Mouse (Mus musculus) MN1 (cell line): ENCODE measurements around the gene Aff1.

Experiments used
- DNase-seq: peaks from one replicate; pipeline ENCODE4 v3.0.0-alpha.2; 2016; ENCODE audit warnings: low spot score

Gene Aff1

DNA sequence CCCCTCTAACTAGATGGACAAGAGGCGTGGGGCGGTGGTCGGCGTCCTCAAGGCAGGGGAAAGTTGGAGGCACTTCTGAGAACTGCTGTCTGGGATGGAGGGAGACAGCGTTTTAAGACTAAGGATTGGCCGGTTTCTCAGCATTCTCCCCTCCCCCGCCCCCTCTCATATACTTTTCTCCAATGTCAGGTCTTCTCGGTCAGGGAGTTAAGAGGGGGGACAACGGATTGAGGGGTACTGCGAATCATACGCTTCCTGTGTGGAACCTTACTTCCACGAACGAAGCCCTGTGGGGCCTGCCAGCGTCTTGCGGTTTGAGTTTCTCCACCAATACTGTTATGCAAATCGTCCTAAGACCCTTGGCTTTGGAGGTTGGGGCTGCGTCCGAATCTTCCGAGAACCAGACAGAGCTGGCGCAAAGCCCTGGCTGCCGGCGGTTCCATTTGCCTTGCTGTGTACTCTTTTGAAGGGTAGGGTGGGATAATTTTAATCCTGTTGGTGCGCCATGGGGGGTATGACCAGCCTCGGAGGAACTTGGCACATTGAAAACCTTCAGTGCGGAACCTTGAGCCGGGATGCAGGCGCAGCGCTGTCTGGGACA, 967 bp downstream of the Aff1 start:
- no peak for DNase-seq

DNA sequence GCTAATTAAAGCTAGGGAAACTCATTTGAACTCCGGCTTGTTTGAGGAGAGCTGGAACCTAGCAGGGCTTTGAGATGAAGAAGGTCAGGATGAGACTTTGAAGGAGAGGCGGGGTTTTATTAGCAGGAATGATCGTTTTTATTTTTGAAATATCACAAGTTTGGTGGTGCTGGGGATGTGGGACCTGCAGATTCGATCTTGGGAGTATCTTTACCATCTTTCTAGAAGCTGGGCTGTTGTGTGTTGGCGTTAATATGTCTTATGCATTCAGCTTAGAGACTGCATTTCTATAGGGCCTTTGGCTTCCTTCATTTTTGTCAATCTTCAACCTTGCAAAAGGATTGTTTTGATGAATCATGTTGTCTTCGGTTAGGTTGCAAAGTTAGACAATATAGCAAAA, 1.9 kb downstream of the Aff1 start:
- DNase-seq, result no peak

DNA sequence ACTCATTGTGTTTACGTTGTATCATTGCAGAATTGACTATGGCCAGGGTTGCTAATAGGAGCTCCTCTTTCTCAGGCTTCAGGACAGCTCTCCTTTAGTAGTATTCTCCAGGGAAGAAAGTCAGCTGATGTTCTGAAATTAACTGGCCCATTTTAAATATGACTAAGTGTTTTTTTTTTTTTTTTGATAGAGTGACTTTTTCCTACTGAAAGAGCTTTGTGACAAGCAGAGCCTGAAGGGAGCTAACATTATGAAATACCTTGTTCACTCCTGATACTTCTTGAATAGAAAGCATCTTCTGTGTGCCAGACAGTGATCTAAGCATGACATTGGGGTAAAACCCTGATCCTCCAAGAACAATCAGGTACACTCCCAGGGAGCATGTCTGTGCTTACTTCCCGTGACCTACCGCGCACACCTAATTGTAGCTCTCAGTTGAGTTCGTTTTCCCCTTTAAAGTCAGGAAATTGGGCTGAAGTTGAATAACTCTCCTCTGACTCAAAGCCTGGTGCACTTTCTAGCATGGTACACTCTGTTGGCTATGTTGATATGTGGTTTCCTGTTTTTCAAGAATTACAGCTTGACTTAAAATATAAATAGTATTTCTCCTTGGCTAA, 5.8 kb downstream of the Aff1 start:
- DNase-seq, result no peak

- no peak for DNase-seq
Observed at GRCm38 (mm10) chr5:103698577-103698976, 6.4 kb downstream of the Aff1 start.

DNA sequence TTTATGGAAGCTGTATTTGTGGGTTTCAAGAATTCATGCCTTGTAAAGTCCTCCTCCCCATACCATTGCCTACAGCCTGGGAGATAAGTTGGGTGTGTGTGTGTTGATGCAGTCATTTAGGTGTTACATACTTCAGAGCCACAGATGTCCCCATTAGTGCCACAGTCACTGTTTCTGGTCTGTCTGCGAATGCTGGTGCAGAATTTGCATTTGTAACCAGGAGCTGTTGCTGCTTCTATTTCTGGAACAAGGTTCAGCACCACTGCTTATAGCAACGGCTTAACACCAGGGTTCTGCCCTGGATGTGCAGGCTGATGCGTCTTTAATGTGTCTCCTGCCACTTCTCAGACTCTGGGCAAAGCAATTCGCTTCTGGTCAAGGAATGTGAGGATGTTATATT, 7.4 kb downstream of the Aff1 start:
- DNase-seq, result no peak

DNA sequence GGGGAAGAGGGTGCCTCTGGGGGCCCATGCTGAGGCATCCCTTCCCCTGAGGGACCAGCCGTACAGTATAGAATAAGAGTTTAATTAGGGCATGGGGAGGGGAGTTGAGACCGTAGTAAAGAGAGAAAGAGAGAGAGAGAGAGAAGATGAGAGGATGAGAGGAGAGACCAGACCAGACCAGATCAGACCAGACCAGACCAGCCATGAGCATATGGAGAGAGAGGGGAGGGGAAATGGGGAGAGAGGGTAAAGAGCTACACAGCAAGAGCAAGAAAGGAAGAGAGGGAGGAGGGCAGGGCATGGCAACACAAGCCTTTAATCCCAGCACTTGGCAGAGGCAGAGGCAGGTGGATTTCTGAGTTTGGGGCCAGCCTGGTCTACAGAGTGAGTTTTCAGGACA, 8.5 kb downstream of the Aff1 start:
- no peak for DNase-seq

DNA sequence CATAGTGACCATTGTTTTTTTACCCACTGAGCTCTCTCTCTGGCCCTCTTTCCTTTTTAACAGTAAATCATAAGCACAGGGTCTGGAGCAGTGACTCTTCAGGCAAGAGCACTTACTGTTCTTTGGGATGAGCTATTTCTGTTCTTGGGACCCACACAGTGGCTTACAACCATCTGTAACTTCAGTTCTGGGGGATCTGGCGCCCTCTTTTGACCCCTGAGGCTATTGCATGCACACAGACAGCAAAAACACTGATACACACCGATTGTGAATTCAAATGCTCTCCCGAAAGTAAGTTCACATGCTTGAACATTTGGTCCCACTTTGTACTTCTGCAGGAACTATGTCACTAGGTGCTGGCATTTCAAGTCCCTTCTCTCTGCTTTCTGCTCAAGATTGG, 9.3 kb downstream of the Aff1 start:
- DNase-seq, result no peak

- DNase-seq, result no peak
Observed at GRCm38 (mm10) chr5:103702527-103702926, 10.4 kb downstream of the Aff1 start.

DNA sequence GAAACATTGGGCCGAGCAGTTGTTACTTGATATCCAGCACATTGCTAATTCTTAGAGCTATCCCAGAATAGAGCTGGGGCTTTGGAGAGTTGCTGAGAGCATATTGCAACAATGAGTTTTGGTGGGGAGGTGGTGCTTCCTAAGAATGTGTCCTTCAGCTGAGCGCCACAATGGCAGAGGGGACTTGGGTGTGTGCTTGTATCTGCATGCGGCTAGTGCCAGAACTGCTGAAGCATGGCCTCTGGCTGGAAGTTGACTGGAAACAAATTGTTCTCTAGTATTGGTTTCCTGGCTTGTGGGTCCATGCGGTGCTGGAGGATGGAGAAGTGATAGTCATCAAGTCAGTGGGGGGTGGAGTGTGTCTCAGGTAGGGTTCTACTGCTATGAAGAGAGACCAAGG, 13.2 kb downstream of the Aff1 start:
- DNase-seq, result no peak

DNA sequence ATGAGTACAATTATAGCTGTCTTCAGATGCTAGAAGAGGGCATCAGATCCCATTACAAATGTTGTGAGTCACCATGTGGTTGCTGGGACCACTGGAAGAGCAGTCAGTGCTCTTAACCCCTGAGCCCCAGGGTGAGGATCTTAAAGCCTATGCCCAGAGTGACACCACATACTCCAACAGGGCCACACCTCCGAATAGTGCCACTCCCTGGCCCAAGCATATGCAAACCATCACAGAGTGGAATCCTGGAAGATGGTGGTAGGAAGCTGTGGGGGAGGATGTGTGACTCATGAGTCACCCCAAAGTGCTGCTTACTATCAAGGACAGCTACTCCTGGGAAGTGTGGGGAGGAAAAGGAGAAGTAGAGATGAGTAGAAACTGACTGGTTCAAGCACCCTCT, 13.7 kb downstream of the Aff1 start:
- no peak for DNase-seq

GRCm38 (mm10) chr5:103709044-103709443, 16.9 kb downstream of the Aff1 start:
- DNase-seq, result no peak

GRCm38 (mm10) chr5:103711886-103712285, 19.7 kb downstream of the Aff1 start:
- DNase-seq, result no peak

- no peak for DNase-seq
Observed at GRCm38 (mm10) chr5:103713422-103713821, 21.2 kb downstream of the Aff1 start.

- DNase-seq, result no peak
Observed at GRCm38 (mm10) chr5:103714943-103715342, 22.8 kb downstream of the Aff1 start.

DNA sequence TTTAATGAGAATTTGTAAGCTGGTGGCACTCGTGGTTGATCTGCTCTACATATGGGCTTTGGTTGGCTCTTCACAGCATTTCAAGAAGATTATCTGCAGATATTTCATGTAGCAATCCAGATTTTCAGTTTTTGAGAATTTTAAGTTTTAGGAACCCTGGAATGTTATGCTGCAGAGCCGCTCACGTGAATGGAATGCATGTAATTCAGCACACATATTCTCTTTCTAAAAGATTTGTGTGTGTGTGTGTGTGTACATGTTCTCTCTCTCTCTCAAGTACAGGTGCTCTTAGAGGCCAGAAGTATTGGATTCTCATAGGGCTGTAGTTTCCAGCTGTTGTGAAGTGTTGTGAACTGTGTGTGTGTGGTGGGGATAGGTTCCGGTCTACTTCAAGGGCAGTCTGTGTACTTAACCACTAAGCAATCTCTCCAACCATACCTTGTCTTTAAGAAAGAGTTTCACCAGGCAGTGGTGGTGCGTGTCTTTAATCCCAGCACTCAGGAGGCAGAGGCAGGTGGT, 24.7 kb downstream of the Aff1 start:
- no peak for DNase-seq

- DNase-seq, result no peak
Observed at GRCm38 (mm10) chr5:103719131-103719530, 27.0 kb downstream of the Aff1 start.

DNA sequence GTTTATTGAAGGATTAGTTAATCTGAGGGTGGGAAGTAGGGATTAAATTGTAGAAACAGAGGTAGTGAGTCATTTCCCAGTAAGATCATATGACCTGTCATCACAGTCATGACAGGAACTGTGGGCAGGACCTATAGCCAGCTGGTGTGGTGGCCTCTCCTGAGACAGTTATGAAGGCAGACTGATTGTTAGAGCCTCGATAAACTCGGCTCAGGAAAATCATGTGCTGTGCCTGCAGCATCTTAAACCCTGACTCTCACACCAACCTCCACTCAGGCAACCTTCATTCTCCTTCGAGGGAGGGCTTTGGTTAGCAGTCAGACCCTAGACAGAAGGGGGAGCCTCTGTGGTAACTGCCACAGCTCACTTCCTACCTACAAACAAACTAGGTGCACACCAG, 27.7 kb downstream of the Aff1 start:
- no peak for DNase-seq

- no peak for DNase-seq
Observed at GRCm38 (mm10) chr5:103720967-103721366, 28.8 kb downstream of the Aff1 start.

- DNase-seq, result no peak
Observed at GRCm38 (mm10) chr5:103721490-103721889, 29.3 kb downstream of the Aff1 start.

DNA sequence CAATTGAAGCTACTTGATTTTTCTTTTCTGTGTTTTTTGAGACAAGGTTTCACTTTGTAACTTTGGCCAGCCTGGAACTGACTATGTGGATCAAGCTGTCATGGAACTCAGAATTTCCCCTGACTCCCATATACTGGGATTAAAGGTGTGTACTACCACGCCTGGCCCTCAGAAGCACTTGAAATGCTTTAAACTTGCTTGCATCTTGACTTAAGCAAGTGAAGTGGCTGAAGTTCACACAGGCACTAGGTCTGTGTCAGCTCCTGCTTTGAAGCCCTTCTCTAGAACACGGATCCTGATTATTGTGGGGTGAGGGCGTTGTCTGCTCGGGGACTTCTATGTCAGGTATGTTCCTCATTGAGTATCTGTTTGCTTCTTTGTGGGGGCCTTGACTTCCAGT, 30.5 kb downstream of the Aff1 start:
- no peak for DNase-seq

DNA sequence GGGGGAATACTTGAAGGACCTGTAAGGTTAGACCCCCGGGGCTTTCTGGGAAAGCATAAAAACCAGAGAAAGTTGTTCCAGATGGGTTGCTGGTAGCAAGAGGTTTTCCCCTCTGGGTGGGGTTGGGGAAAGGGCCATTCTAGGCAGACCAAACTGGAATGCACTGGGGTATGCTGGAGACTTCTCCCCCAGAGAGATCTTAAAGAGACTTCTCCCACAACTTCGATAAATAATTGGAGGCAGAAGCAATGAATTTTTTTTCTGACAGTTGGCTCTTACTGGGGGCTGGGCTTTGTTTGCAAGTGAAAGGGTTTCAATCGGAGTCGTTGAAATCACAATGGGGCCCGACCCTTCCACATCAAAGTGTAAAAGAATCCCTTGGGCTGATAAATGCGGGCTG, 32.2 kb downstream of the Aff1 start:
- no peak for DNase-seq

DNA sequence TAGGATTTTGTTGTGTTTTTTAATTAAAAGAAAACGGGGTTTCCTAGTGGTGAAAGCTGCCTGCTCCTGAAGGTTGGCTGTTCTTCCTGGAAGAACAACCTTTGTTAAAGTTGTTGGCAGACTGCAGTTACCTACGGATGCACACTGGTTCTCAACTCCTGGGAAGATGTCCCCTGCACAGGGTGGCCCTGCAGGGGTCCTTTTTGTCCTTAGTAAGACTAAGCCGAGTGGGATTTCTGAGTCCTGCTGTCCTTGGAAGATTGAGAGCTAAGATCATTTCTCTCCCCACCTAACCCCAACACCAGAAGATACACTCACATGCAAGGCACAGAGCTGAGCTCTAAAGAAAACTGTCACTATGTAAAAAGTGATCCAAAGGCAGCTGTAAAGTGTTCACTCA, 32.6 kb downstream of the Aff1 start:
- no peak for DNase-seq

DNA sequence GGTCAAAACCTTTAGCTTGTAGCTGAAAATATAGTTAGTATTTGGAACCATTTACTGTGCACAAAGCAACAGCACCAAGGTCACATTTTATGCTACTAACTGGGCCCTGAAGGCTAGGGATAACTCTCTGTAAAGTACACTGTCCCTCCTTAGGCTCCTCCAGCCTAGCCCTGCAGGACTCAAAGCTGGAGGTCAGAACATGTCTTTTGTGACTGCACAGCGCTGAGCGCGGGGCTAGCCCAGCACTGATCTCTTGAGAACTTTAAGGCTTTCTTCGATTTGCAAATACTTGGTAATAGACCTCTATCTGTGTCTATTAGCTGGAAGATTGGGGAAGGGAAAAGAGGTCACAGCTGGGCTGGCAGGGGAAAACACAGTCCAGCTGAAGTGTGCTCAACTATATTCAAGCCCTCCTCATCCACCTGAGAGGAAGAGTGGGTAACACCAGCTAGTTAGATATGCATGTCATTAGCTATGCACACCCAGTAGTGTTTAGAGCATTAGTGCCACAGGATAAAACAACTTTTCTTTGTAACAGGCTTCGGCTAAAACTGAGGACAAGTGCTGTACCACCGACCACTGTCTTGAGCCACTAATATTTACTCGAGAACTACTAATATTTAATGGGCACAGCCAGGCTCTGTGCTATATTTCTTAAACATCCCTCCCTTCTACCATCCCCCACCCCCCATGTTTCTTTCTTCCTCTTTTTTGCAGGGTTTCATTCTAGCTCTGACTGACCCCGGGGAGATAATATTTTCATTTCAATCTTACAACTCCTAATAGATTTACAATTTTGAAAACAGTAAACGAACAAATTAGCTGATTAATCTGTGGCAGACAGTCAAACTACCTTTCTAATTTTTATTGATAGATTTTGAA, 33.3 kb downstream of the Aff1 start:
- no peak for DNase-seq
